Mouse (Mus musculus) midbrain, embryonic 14.5 days (tissue): ENCODE results near the gene Col26a1. TPM values are rescaled to one million over a fixed set of nuclear protein-coding genes. Genes with fewer than 3 reads are reported as not detected.

Experiments
- polyA plus RNA-seq: library from polyadenylated mRNA; unstranded; fragments of >200 nt; fragmentation: Nextera tagmentation; extraction: Ambion mirVana; gene quantifications from 2 replicates; pipeline ENCODE4 v1.2.1, GENCODE M21; 2014

Col26a1 gene
- polyA plus RNA-seq, 1 experiment from 2014 or later: 16.2 TPM

Other genes starting within 250 kb of the Col26a1 start
- not detected in 2 replicates for gene Myl10, start 190.1 kb downstream of the Col26a1 start, polyA plus RNA-seq
- 133 and 143 TPM in 2 replicates for gene Ift22, start 24.9 kb upstream of the Col26a1 start, polyA plus RNA-seq
- 440 and 487 TPM in 2 replicates for gene Fis1, start 70.1 kb upstream of the Col26a1 start, polyA plus RNA-seq
- 0.13 and 0.31 TPM in 2 replicates for gene Cldn15, start 83.4 kb upstream of the Col26a1 start, polyA plus RNA-seq
- 25.8 and 28.1 TPM in 2 replicates for gene Plod3, start 103.8 kb upstream of the Col26a1 start, polyA plus RNA-seq
- 94.0 and 117 TPM in 2 replicates for gene Znhit1, start 104.8 kb upstream of the Col26a1 start, polyA plus RNA-seq
- 4.8 and 6.9 TPM in 2 replicates for gene Vgf, start 143.2 kb upstream of the Col26a1 start, polyA plus RNA-seq
- gene Ap1s1, start 162.9 kb upstream of the Col26a1 start, polyA plus RNA-seq: 214 and 238 TPM in 2 replicates
- gene Serpine1, start 189.1 kb upstream of the Col26a1 start, polyA plus RNA-seq: 0.26 and 0.28 TPM in 2 replicates
- 1.5 and 2.8 TPM in 2 replicates for gene Trim56, start 233.0 kb upstream of the Col26a1 start, polyA plus RNA-seq